Comparison of ENCODE assay signal across 23 mouse cellular contexts in the genomic region with DNA sequence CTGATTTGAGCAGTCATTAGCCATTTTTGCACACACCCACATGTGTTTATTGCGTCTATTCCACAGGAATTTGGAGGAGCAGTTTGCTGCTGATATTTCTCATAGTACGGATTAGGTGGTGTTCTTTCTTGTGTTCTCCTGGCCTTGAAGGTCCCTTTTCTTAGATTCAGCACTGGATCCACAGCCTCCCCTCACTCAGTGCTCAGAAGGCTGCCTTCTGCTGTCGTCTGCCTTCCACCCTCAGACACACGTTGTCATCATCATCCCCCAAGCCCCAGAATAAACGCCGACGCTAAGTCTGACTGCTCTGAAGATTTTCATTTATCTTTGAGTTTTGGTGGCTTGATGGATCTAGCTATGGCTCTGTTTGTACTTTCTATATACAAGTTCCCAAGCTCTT.
DNase-seq lines count a peak whose midpoint lies in the region; ATAC-seq and TF ChIP-seq lines count a peak whose summit lies in the region.
"Had no signal": no experiment of that assay in that cellular context is flagged by ENCODE, and none has a peak within 500 bp of the region (broad histone marks: within the 10 kb centered on the region; RNA-seq: fewer than 3 reads in every experiment).

No protein-coding gene starts in this region.

- no peaks in the 10 kb centered on the region for H3K27me3 ChIP-seq in forebrain, embryonic 15.5 days
- no peaks in the 10 kb centered on the region for H3K27me3 ChIP-seq in forebrain, embryonic 13.5 days

- 0 out of 2 replicates have a peak, but pooled peaks cover 5% of the 10 kb centered on the region for H3K4me1 ChIP-seq in forebrain, embryonic 15.5 days
- H3K4me1 ChIP-seq in forebrain, embryonic 13.5 days, result 0 out of 2 replicates have a peak, but pooled peaks cover 5% of the 10 kb centered on the region
- H3K4me1 ChIP-seq: embryonic facial prominence, embryonic 15.5 days; lung, embryonic 15.5 days had no signal

- peak overlapping the region; percentile 16; the same call in 1 of the 2 replicates for H3K27ac ChIP-seq in forebrain, embryonic 15.5 days (replicated peaks)
- no peak overlapping the region for H3K27ac ChIP-seq in forebrain, embryonic 13.5 days
- peak overlapping the region; percentile 81 for H3K27ac ChIP-seq in layer of hippocampus, adult 2 months
- H3K27ac ChIP-seq: embryonic facial prominence, embryonic 15.5 days; heart, embryonic 15.5 days; liver, embryonic 14.5 days; lung, embryonic 15.5 days had no signal

- no peaks in the 10 kb centered on the region for H3K9me3 ChIP-seq in forebrain, embryonic 15.5 days
- H3K9me3 ChIP-seq in forebrain, embryonic 13.5 days (replicated peaks), result no peaks in the 10 kb centered on the region
- H3K9me3 ChIP-seq: embryonic facial prominence, embryonic 15.5 days; heart, embryonic 15.5 days; lung, embryonic 15.5 days had no signal

- H3K4me2 ChIP-seq in forebrain, embryonic 15.5 days (replicated peaks), result no peak overlapping the region
- H3K4me2 ChIP-seq in forebrain, embryonic 13.5 days, result no peak overlapping the region
- H3K4me2 ChIP-seq: embryonic facial prominence, embryonic 15.5 days; heart, embryonic 15.5 days; lung, embryonic 15.5 days had no signal

- peak in 1 of 2 experiments; percentile 66 for DNase-seq in layer of hippocampus, adult 2 months (ENCODE audit: low spot score in 2 of 2)
- no peak for DNase-seq in layer of hippocampus, adult 11-12 months (ENCODE audit: low spot score)
- DNase-seq in right cerebral cortex, adult 18-20 months, result peak; percentile 70
- no peak for DNase-seq in right cerebral cortex, postnatal 14 days
- peak; percentile 75 for DNase-seq in telencephalon, adult 2 months (ENCODE audit: low read depth, low spot score)
- DNase-seq in gastrocnemius, postnatal 4 days (ENCODE audit: low spot score in 2 of 2), result no peak
- DNase-seq: adrenal gland, postnatal 10 days; cerebellum, adult 11-12 months; cerebellum, postnatal 14 days; heart, adult 18-20 months; kidney, adult 2 months; kidney, postnatal 10 days; lung, postnatal 4 days; thymus, adult 18-20 months had no signal

- ATAC-seq in forebrain, embryonic 15.5 days (replicated peaks), result no peak
- no peak for ATAC-seq in forebrain, embryonic 13.5 days
- ATAC-seq: inflammation-experienced regulatory T-cells, adult 6 months; midbrain, embryonic 16.5 days; Patski had no signal

- H3K36me3 ChIP-seq in forebrain, embryonic 15.5 days, result no peaks in the 10 kb centered on the region
- H3K36me3 ChIP-seq in forebrain, embryonic 13.5 days (ENCODE audit: poor library complexity, severe bottlenecking), result no peaks in the 10 kb centered on the region
- H3K36me3 ChIP-seq: embryonic facial prominence, embryonic 15.5 days; heart, embryonic 15.5 days; lung, embryonic 15.5 days had no signal

- H3K9ac ChIP-seq in forebrain, embryonic 15.5 days (replicated peaks), result no peak overlapping the region
- no peak overlapping the region for H3K9ac ChIP-seq in forebrain, embryonic 13.5 days
- H3K9ac ChIP-seq: embryonic facial prominence, embryonic 15.5 days; heart, embryonic 15.5 days; liver, embryonic 14.5 days; lung, embryonic 15.5 days had no signal

- no peak for TF ChIP-seq CTCF in layer of hippocampus, adult 2 months (conservative IDR thresholded peaks at IDR 0.05)

- no peak overlapping the region for H3K4me3 ChIP-seq in forebrain, embryonic 15.5 days
- H3K4me3 ChIP-seq in forebrain, embryonic 13.5 days, result no peak overlapping the region
- H3K4me3 ChIP-seq in layer of hippocampus, adult 2 months, result no peak overlapping the region
- H3K4me3 ChIP-seq: embryonic facial prominence, embryonic 15.5 days; heart, embryonic 15.5 days; lung, embryonic 15.5 days had no signal

- WGBS in forebrain, embryonic 15.5 days, result 65% methylated on average over 7 of the region's 7 CpGs
- WGBS in forebrain, embryonic 13.5 days, result 77% methylated on average over 7 of the region's 7 CpGs

Comparison
In these comparisons a context has a peak if more than half of its experiments do, and no peak if none do; other contexts are left out.
1. DNase-seq: peak in right cerebral cortex, adult 18-20 months (single experiment) and telencephalon, adult 2 months (single experiment); none in layer of hippocampus, adult 11-12 months (single experiment), right cerebral cortex, postnatal 14 days (single experiment) and gastrocnemius, postnatal 4 days (0 of 2).